Mouse (Mus musculus) MEL (cell line): ENCODE measurements around the gene Ube2z. TPM values are rescaled to one million over a fixed set of nuclear protein-coding genes. Genes with fewer than 3 reads are reported as not detected.

Source experiments
- DNase-seq: peaks from one replicate; pipeline ENCODE4 v3.0.0; 2011; ENCODE audit warnings: low read depth, low spot score
- H3K27ac ChIP-seq: 2 replicates; pipeline ENCODE4 v1.5.1; 2012; ENCODE audit warnings: low read depth, mild to moderate bottlenecking, control low read depth, low read length, moderate library complexity; ENCODE audit not compliant: control insufficient read depth
- H3K27me3 ChIP-seq, 2 experiments: fragments of 150-350 bp in 1 of 2; sonication (generic) in 1 of 2; 2 replicates each; pipeline ENCODE4 v1.6.1; 2012; ENCODE audit warnings: low read length in 2 of 2, mild to moderate bottlenecking in 2 of 2, improper control_type of control experiment in 1 of 2, moderate library complexity in 1 of 2; ENCODE audit not compliant: insufficient read depth in 2 of 2, control insufficient read depth in 1 of 2
- H3K36me3 ChIP-seq, 2 experiments: 2 replicates each; pipeline ENCODE4 v1.6.1; 2012 to 2014; ENCODE audit warnings: low read length in 2 of 2, improper control_type of control experiment in 1 of 2, inconsistent platforms in 1 of 2, mild to moderate bottlenecking in 1 of 2; ENCODE audit not compliant: insufficient read depth in 2 of 2, control insufficient read depth in 1 of 2
- H3K4me1 ChIP-seq, 2 experiments: fragments of 150-350 bp in 1 of 2; sonication (generic) in 1 of 2; 2 replicates each; pipeline ENCODE4 v1.6.1; 2012; ENCODE audit warnings: low read length in 2 of 2, improper control_type of control experiment in 1 of 2, mild to moderate bottlenecking in 1 of 2; ENCODE audit not compliant: insufficient read depth in 2 of 2, control insufficient read depth in 1 of 2
- H3K4me3 ChIP-seq, 2 experiments: fragments of 150-350 bp in 1 of 2; sonication (generic) in 1 of 2; 2 replicates each; pipeline ENCODE4 v1.5.1; 2012; ENCODE audit warnings: low read depth in 2 of 2, low read length in 2 of 2, mild to moderate bottlenecking in 2 of 2, moderate library complexity in 2 of 2, control low read depth in 1 of 2, improper control_type of control experiment in 1 of 2; ENCODE audit not compliant: control insufficient read depth in 1 of 2, insufficient read depth in 1 of 2
- H3K79me2 ChIP-seq: 2 replicates; pipeline ENCODE4 v1.6.1; 2012; ENCODE audit warnings: mild to moderate bottlenecking, low read length, moderate library complexity; ENCODE audit not compliant: control insufficient read depth, poor library complexity, insufficient read depth
- H3K9ac ChIP-seq: 2 replicates; pipeline ENCODE4 v1.6.1; 2012; ENCODE audit warnings: low read depth, mild to moderate bottlenecking, control low read depth, low read length, moderate library complexity; ENCODE audit not compliant: control insufficient read depth, poor library complexity, severe bottlenecking
- H3K9me3 ChIP-seq: fragments of 150-350 bp; sonication (generic); replicated peaks from 2 replicates; pipeline ENCODE4 v1.6.1; 2012; ENCODE audit warnings: mild to moderate bottlenecking, low read length, improper control_type of control experiment, moderate library complexity; ENCODE audit not compliant: insufficient read depth
- CHD1 ChIP-seq: IDR thresholded peaks from 2 replicates; pipeline ENCODE4 v1.6.1; 2012; ENCODE audit warnings: low read depth, mild to moderate bottlenecking, inconsistent platforms, low read length, improper control_type of control experiment
- CHD2 ChIP-seq: IDR thresholded peaks from 2 replicates; pipeline ENCODE4 v1.6.1; 2011; ENCODE audit warnings: low read length, improper control_type of control experiment
- CTCF ChIP-seq, 3 experiments: IDR thresholded peaks in 2 of 3; conservative IDR thresholded peaks in 1 of 3; 2 replicates each; pipeline ENCODE4 v1.5.1; 2011 to 2012; ENCODE audit warnings: low read length in 3 of 3, low read depth in 2 of 3, mild to moderate bottlenecking in 2 of 3, improper control_type of control experiment in 1 of 3, inconsistent platforms in 1 of 3, mixed read lengths in 1 of 3, moderate library complexity in 1 of 3; ENCODE audit not compliant: control insufficient read depth in 1 of 3, insufficient read depth in 1 of 3, poor library complexity in 1 of 3, severe bottlenecking in 1 of 3
- GATA1 ChIP-seq: IDR thresholded peaks from 2 replicates; pipeline ENCODE4 v1.6.1; 2011; ENCODE audit warnings: low read depth, low read length, improper control_type of control experiment
- MAFK ChIP-seq: IDR thresholded peaks from 2 replicates; pipeline ENCODE4 v1.6.1; 2011; ENCODE audit warnings: low read depth, mild to moderate bottlenecking, low read length, improper control_type of control experiment, borderline replicate concordance
- MAX ChIP-seq: IDR thresholded peaks from 2 replicates; pipeline ENCODE4 v1.6.1; 2011; ENCODE audit warnings: low read length, improper control_type of control experiment
- MAZ ChIP-seq: IDR thresholded peaks from 2 replicates; pipeline ENCODE4 v1.6.1; 2012; ENCODE audit warnings: low read depth, mild to moderate bottlenecking, inconsistent platforms, low read length, improper control_type of control experiment
- MYB ChIP-seq: IDR thresholded peaks from 2 replicates; pipeline ENCODE4 v1.6.1; 2011; ENCODE audit warnings: mild to moderate bottlenecking, low read depth, low read length, improper control_type of control experiment
- MYC ChIP-seq: IDR thresholded peaks from 2 replicates; pipeline ENCODE4 v1.6.1; 2011; ENCODE audit warnings: low read depth, mild to moderate bottlenecking, low read length, improper control_type of control experiment, moderate library complexity
- NELFE ChIP-seq: IDR thresholded peaks from 2 replicates; pipeline ENCODE4 v1.6.1; 2011; ENCODE audit warnings: low read depth, low read length, improper control_type of control experiment
- POLR2A ChIP-seq, 2 experiments: IDR thresholded peaks; 2 replicates each; pipeline ENCODE4 v1.6.1; 2011 to 2012; ENCODE audit warnings: low read length in 2 of 2, mild to moderate bottlenecking in 2 of 2, control low read depth in 1 of 2, improper control_type of control experiment in 1 of 2, low read depth in 1 of 2, moderate library complexity in 1 of 2; ENCODE audit not compliant: control insufficient read depth in 1 of 2, insufficient read depth in 1 of 2, poor library complexity in 1 of 2
- POLR2AphosphoS2 ChIP-seq: IDR thresholded peaks from 2 replicates; pipeline ENCODE4 v1.6.1; 2011; ENCODE audit warnings: low read length, improper control_type of control experiment
- SIN3A ChIP-seq: IDR thresholded peaks from 2 replicates; pipeline ENCODE4 v1.6.1; 2012; ENCODE audit warnings: low read length, improper control_type of control experiment, inconsistent platforms
- SMC3 ChIP-seq: IDR thresholded peaks from 2 replicates; pipeline ENCODE4 v1.6.1; 2011; ENCODE audit warnings: low read depth, low read length, improper control_type of control experiment
- TBP ChIP-seq: IDR thresholded peaks from 2 replicates; pipeline ENCODE4 v1.8.0; 2011; ENCODE audit warnings: low read depth, low read length, improper control_type of control experiment
- USF2 ChIP-seq, 2 experiments: IDR thresholded peaks; 2 replicates each; pipeline ENCODE4 v1.6.1; 2011 to 2012; ENCODE audit warnings: improper control_type of control experiment in 2 of 2, low read length in 2 of 2, borderline replicate concordance in 1 of 2, inconsistent platforms in 1 of 2, low read depth in 1 of 2, mild to moderate bottlenecking in 1 of 2; ENCODE audit not compliant: insufficient read depth in 1 of 2
- ZKSCAN1 ChIP-seq: IDR thresholded peaks from 2 replicates; pipeline ENCODE4 v1.6.1; 2012; ENCODE audit warnings: low read depth, mild to moderate bottlenecking, inconsistent platforms, low read length, improper control_type of control experiment, moderate library complexity
- ZNF384 ChIP-seq: IDR thresholded peaks from 2 replicates; pipeline ENCODE4 v1.6.1; 2012; ENCODE audit warnings: low read depth, mild to moderate bottlenecking, inconsistent platforms, low read length, improper control_type of control experiment
- polyA plus RNA-seq, 2 experiments: library from polyadenylated mRNA; stranded (reverse) in 1 of 2; unstranded in 1 of 2; fragments of >175 nt in 1 of 2; fragments of >200 nt in 1 of 2; gene quantifications; 2 replicates each; pipeline versions ENCODE4 v1.2.1 to v1.2.4; 2012; ENCODE audit warnings: low replicate concordance in 2 of 2, low read depth in 1 of 2; ENCODE audit not compliant: insufficient read length in 2 of 2, insufficient read depth in 1 of 2, missing spikeins in 1 of 2
- total RNA-seq: library from RNA; depleted of rRNA; stranded (reverse); fragments of 300-350 nt; gene quantifications from 2 replicates; pipeline ENCODE4 v1.2.3, GENCODE M21; 2012

Gene Ube2z
- total and polyA plus RNA-seq, 3 experiments, result 56.8 to 58.5 TPM; not detected in 1

DNA sequence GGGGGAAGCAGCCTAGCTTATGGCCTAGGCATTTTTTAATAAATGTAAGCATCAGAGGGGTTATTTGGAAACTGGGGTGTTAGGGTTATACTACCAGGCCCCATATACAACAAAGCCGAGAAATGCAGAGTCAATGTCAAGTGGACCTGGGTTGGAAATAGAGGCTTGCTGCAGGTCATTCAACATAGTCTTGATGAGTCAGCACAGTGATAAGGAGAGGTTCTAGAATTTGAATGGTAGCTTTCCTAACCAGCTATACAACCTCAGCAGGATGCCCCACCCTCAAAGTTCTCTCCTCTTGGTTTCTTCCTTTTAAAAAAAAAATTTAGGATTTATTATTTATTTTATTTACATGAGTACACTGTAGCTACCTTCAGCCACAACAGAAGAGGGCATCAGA, 5.8 kb upstream of the Ube2z start:
- Histone ChIP-seq H3K9me3 (no peaks in the 10 kb centered on the region), H3K27me3 (no peaks in the 10 kb centered on the region), H3K27ac (no peak overlapping the region), H3K9ac (no peak overlapping the region), H3K4me3 (no peak overlapping the region), H3K4me1 (peaks cover under 1 to 19% of the 10 kb centered on the region in 2 experiments), H3K79me2 (peaks cover 24% of the 10 kb centered on the region), H3K36me3 (peaks cover 10 to 24% of the 10 kb centered on the region in 2 experiments)
- DNase-seq, result no peak
- TF ChIP-seq MAFK (peak; percentile 84), POLR2A (IDR thresholded peaks at IDR 0.05; ENCODE audit: control insufficient read depth in 1 of 2, insufficient read depth in 1 of 2, low read depth in 1 of 2, low read length in 2 of 2, poor library complexity in 1 of 2) (no peak)

DNA sequence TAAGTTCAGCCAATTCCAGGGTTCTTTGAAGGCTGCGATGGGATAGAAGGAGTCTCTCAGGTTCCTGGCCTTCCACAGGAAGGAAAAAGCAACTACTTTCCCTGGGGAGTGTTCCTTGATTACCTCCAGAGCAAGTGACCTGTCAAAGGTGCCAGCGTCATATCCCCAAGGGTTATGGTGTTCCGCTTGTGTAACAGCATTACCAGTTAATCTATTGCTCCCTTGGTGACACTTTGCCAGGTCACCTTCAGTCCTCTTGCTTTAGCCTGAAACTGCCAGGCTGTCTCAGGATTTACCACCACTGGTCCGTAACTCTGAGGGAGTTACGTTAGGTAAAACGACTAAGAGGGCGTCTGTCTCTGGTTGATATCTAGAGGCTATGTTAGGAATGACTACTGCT, 5.2 kb upstream of the Ube2z start:
- no peak overlapping the region for H3K4me3 ChIP-seq
- TF ChIP-seq POLR2AphosphoS2 (peak; percentile 75), ZNF384 (no peak), POLR2A (IDR thresholded peaks at IDR 0.05; ENCODE audit: control insufficient read depth in 1 of 2, insufficient read depth in 1 of 2, low read depth in 1 of 2, low read length in 2 of 2, poor library complexity in 1 of 2) (0 out of 4 replicates have a peak, but pooled peaks of 1 of the 2 experiments have one; percentile 32)
- DNase-seq, result no peak
- no peak overlapping the region for H3K27ac ChIP-seq
- H3K36me3 ChIP-seq, result peaks cover 10 to 28% of the 10 kb centered on the region in 2 experiments
- no peak overlapping the region for H3K9ac ChIP-seq
- no peaks in the 10 kb centered on the region for H3K9me3 ChIP-seq
- no peaks in the 10 kb centered on the region for H3K27me3 ChIP-seq
- peaks cover 2 to 19% of the 10 kb centered on the region in 2 experiments for H3K4me1 ChIP-seq
- peaks cover 23% of the 10 kb centered on the region for H3K79me2 ChIP-seq

DNA sequence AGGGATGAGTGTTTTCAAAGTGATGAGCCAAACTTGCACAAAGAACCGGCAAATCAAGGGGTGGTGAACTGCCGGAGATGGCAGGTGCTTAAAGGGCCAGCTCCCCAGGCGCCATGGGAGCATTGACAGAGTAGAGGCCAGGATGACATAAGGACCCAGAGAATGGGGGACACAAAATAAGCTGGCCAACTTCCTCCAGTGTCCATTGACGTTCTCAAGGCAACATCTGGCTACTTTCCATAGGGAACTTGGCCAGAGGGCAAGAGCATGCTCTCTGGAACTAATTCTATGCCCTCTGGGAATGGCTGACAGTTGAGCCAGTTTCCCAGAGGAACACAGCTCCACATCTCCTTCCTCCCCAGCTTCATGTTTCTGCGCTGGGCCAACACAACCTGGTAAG, 3.0 kb upstream of the Ube2z start:
- Histone ChIP-seq H3K27me3 (no peaks in the 10 kb centered on the region), H3K9me3 (no peaks in the 10 kb centered on the region), H3K36me3 (peaks cover 12 to 29% of the 10 kb centered on the region in 2 experiments), H3K4me1 (peaks cover 5 to 15% of the 10 kb centered on the region in 2 experiments; a peak in 3 of 4 replicates), H3K9ac (no peak overlapping the region), H3K4me3 (no peak overlapping the region), H3K27ac (no peak overlapping the region), H3K79me2 (peaks cover 21% of the 10 kb centered on the region)
- TF ChIP-seq POLR2A (IDR thresholded peaks at IDR 0.05; ENCODE audit: control insufficient read depth in 1 of 2, insufficient read depth in 1 of 2, low read depth in 1 of 2, low read length in 2 of 2, poor library complexity in 1 of 2), result peak in 1 of 2 experiments; percentile 23; a peak in 1 of 4 replicates
- TF ChIP-seq USF2 (IDR thresholded peaks at IDR 0.05; ENCODE audit: borderline replicate concordance in 1 of 2, insufficient read depth in 1 of 2, low read depth in 1 of 2, low read length in 2 of 2), result no peak
- DNase-seq, result no peak

DNA sequence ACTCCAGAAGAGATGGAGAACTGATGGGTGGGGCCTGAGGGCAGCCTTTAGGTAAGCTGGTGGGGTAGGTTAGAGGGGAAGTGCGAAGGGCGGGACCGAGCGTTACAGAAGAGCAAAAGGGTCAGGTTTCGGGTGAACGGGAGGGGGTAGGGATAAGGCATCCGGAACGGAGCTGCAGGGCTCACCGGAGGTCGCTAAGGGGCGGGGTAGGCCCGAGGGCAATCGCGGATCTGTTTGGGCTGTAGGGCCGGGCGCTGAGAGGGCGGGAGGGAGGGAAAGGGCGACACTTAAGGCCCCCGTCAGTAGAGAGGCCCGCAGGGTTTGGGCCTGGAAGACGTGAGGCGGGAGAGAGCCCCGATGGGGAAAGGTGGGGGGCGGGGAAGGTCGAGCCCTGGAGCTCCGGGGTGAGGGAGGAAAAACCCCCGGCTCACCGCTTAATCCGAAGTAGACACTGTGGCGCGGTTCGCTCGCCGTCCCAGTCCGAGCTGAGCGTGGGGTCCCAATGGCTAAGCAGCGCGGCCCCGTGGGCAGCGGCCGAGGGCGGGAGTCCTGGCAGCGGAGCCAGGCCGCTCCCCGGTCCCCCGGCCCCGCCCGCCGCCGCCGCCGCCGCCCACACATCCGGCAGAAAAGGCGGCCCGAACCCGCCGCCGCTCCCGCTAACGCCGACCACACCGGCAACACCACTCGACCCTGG, 520 bp downstream of the Ube2z start:
- peak overlapping the region; percentile 71 for H3K27ac ChIP-seq
- H3K4me1 ChIP-seq, result peaks cover 9 to 10% of the 10 kb centered on the region in 2 experiments; a peak in 3 of 4 replicates
- peaks cover 25 to 26% of the 10 kb centered on the region in 2 experiments for H3K36me3 ChIP-seq
- no peaks in the 10 kb centered on the region for H3K27me3 ChIP-seq
- H3K9me3 ChIP-seq, result no peaks in the 10 kb centered on the region
- peaks cover 27% of the 10 kb centered on the region for H3K79me2 ChIP-seq
- DNase-seq, result peak; percentile 86
- H3K4me3 ChIP-seq, result peak overlapping the region; percentile 63 to 85
- peak overlapping the region; percentile 93 for H3K9ac ChIP-seq
- TF ChIP-seq CHD1, result peak; percentile 84; the same call in 1 of the 2 replicates
- TF ChIP-seq SMC3, result no peak
- peak; percentile 50; the same call in 1 of the 2 replicates for TF ChIP-seq SIN3A
- peak; percentile 56; the same call in 1 of the 2 replicates for TF ChIP-seq MAX
- no peak for TF ChIP-seq USF2 (IDR thresholded peaks at IDR 0.05; ENCODE audit: borderline replicate concordance in 1 of 2, insufficient read depth in 1 of 2, low read depth in 1 of 2, low read length in 2 of 2)
- no peak for TF ChIP-seq GATA1
- no peak for TF ChIP-seq ZKSCAN1
- TF ChIP-seq MYC, result no peak
- 0 out of 2 replicates have a peak, but pooled peaks have one; percentile 37 for TF ChIP-seq TBP
- 0 out of 2 replicates have a peak, but pooled peaks have one; percentile 9 for TF ChIP-seq MYB
- no peak for TF ChIP-seq MAZ
- no peak for TF ChIP-seq ZNF384
- TF ChIP-seq NELFE, result no peak
- no peak for TF ChIP-seq CHD2
- 0 out of 6 replicates have a peak, but pooled peaks of 1 of the 3 experiments have one; percentile 9 for TF ChIP-seq CTCF (IDR thresholded peaks at IDR 0.05 in 2 of 3, conservative IDR thresholded peaks at IDR 0.05 in 1 of 3; ENCODE audit: control insufficient read depth in 1 of 3, insufficient read depth in 1 of 3, low read depth in 2 of 3, low read length in 3 of 3, poor library complexity in 1 of 3, severe bottlenecking in 1 of 3)
